Mouse (Mus musculus) intestine, embryonic 15.5 days (tissue): ENCODE data around the gene Apbb2. TPM values are rescaled to one million over a fixed set of nuclear protein-coding genes. Genes with fewer than 3 reads are reported as not detected.
A peak's percentile ranks its signal among the peaks of the same experiment; 100 is the strongest.

ENCODE experiments used
- ATAC-seq: fragments of 200-750 bp; cut with Nextera tagmentation; 2 replicates; pipeline ENCODE4 v1.8.0; 2017; ENCODE audit warnings: moderate TSS enrichment, moderate library complexity
- H3K27ac ChIP-seq: fragments of 300-500 bp; sonication (generic); 2 replicates; pipeline ENCODE4 v1.5.1; 2015; ENCODE audit warnings: mild to moderate bottlenecking, inconsistent platforms
- H3K27me3 ChIP-seq: fragments of 300-500 bp; sonication (generic); replicated peaks from 2 replicates; pipeline ENCODE4 v1.6.1; 2015; ENCODE audit warnings: inconsistent platforms
- H3K36me3 ChIP-seq: fragments of 300-500 bp; sonication (generic); 2 replicates; pipeline ENCODE4 v1.6.1; 2015; ENCODE audit warnings: inconsistent platforms
- H3K4me1 ChIP-seq: fragments of 300-500 bp; sonication (generic); replicated peaks from 2 replicates; pipeline ENCODE4 v1.6.1; 2015; ENCODE audit warnings: inconsistent platforms
- H3K4me2 ChIP-seq: fragments of 300-500 bp; sonication (generic); replicated peaks from 2 replicates; pipeline ENCODE4 v1.6.1; 2015; ENCODE audit warnings: mild to moderate bottlenecking, inconsistent platforms
- H3K4me3 ChIP-seq: fragments of 300-500 bp; sonication (generic); replicated peaks from 2 replicates; pipeline ENCODE4 v1.5.1; 2015; ENCODE audit warnings: inconsistent platforms
- H3K9ac ChIP-seq: fragments of 300-500 bp; sonication (generic); 2 replicates; pipeline ENCODE4 v1.6.1; 2015; ENCODE audit warnings: inconsistent platforms
- H3K9me3 ChIP-seq: fragments of 300-500 bp; sonication (generic); 2 replicates; pipeline ENCODE4 v1.6.1; 2016; ENCODE audit warnings: inconsistent platforms
- WGBS: fragments of 180-500 bp; shearing (Covaris S2); methylation state at CpG from one replicate; pipeline ENCODE4 v1.1.7; 2015; 5-methylcytosine and 5-hydroxymethylcytosine counted together
- polyA plus RNA-seq: library from polyadenylated mRNA; unstranded; fragments of >200 nt; fragmentation: Nextera tagmentation; extraction: Ambion mirVana; gene quantifications from 2 replicates; pipeline ENCODE4 v1.2.1, GENCODE M21; 2015

Apbb2 gene
- polyA plus RNA-seq, 1 experiment from 2014 or later, result 35.4 TPM

DNA sequence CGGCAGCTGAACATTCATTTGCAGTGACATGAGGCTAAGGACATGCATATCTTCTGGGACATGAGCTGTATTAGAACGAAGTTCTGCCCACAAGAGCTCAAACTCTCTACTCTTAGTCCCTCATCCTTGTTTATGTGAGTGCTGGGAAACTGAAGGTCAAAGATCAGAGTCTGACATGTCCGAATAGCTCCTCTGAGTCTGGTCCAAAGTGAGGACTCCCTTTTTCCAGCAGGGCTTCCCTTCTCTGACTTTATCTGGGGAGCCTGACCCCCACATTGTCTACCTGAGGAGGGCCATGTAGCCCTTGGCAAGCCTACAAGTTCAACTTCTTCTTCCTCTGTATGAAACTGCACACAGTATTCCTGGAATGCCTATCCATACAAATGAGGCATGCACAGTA lies 264.7 kb downstream of the Apbb2 start:
- H3K4me1 ChIP-seq, result no peaks in the 10 kb centered on the region
- H3K36me3 ChIP-seq, result no peaks in the 10 kb centered on the region
- ATAC-seq, result no peak
- no peak overlapping the region for H3K4me3 ChIP-seq
- H3K27me3 ChIP-seq, result no peaks in the 10 kb centered on the region
- no peak overlapping the region for H3K4me2 ChIP-seq
- no peak overlapping the region for H3K9ac ChIP-seq
- no peak overlapping the region for H3K27ac ChIP-seq
- H3K9me3 ChIP-seq, result no peaks in the 10 kb centered on the region
- 71% methylated on average over 3 of the region's 3 CpGs for WGBS

DNA sequence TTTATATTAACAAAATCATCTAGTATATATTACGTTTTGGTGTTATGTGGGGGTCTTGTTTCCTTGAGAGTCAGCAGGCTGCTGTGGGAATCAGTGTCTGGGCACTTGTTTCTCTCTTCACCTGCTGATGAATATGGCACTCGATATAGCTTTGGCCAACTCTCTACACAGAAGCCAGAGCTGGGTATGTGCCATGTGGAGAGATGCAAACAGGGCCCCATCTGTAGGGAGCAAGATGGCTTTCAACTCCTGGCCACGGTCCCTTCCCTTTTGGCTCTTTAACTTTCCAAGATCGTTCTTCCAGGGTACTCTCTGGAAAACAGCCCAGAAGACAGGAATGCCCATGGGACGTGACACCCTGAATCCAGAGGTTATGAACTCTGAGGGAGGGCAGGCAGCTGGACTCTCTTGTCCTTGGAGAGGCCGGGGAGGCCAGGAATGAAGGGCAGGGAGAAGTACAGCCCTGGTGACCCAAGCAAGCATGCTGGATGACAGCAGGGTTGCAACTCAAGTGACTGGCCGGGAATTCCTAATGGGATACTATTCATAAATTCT lies 266.7 kb downstream of the Apbb2 start:
- no peak overlapping the region for H3K4me2 ChIP-seq
- ATAC-seq, result no peak
- no peaks in the 10 kb centered on the region for H3K36me3 ChIP-seq
- H3K4me1 ChIP-seq, result no peaks in the 10 kb centered on the region
- H3K9ac ChIP-seq, result no peak overlapping the region
- H3K9me3 ChIP-seq, result no peaks in the 10 kb centered on the region
- 88% methylated on average over 7 of the region's 7 CpGs for WGBS
- no peak overlapping the region for H3K27ac ChIP-seq
- H3K4me3 ChIP-seq, result no peak overlapping the region
- no peaks in the 10 kb centered on the region for H3K27me3 ChIP-seq

- WGBS, result 61% methylated on average over 12 of the region's 12 CpGs
- ATAC-seq, result no peak
- H3K36me3 ChIP-seq, result no peaks in the 10 kb centered on the region
- no peaks in the 10 kb centered on the region for H3K9me3 ChIP-seq
- H3K4me2 ChIP-seq, result no peak overlapping the region
- H3K4me1 ChIP-seq, result no peaks in the 10 kb centered on the region
- H3K27ac ChIP-seq, result no peak overlapping the region
- H3K9ac ChIP-seq, result no peak overlapping the region
- no peaks in the 10 kb centered on the region for H3K27me3 ChIP-seq
- no peak overlapping the region for H3K4me3 ChIP-seq
These were observed 267.5 kb downstream of the Apbb2 start for GRCm38 (mm10) chr5:66351064-66351463.

DNA sequence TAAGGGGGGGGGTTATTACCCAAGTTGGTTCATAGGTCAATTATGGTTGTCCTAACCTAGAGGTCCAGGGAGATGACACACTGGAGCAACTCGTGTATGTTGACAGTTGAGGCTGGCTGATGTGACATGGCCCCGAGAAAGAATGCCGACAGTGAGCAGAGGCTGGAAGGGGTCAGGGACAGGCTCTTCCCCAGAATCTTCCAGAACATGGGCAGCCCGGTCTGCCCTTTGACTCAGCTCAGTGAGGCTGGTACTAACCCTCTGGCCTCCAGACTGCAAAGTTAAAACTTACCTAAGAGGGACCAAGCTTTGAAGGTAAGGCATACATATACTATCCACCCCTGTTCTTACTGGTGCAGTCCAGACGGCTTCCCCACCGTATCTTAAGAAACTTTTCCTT lies 268.0 kb downstream of the Apbb2 start:
- no peaks in the 10 kb centered on the region for H3K27me3 ChIP-seq
- no peak overlapping the region for H3K27ac ChIP-seq
- no peak overlapping the region for H3K9ac ChIP-seq
- H3K4me2 ChIP-seq, result no peak overlapping the region
- no peak for ATAC-seq
- no peaks in the 10 kb centered on the region for H3K9me3 ChIP-seq
- H3K4me3 ChIP-seq, result no peak overlapping the region
- H3K36me3 ChIP-seq, result no peaks in the 10 kb centered on the region
- no peaks in the 10 kb centered on the region for H3K4me1 ChIP-seq
- WGBS, result 77% methylated on average over 6 of the region's 6 CpGs

GRCm38 (mm10) chr5:66348421-66348820 lies 270.2 kb downstream of the Apbb2 start:
- Histone ChIP-seq H3K9ac (no peak overlapping the region), H3K4me3 (no peak overlapping the region), H3K36me3 (no peaks in the 10 kb centered on the region), H3K4me1 (0 out of 2 replicates have a peak, but pooled peaks cover 4% of the 10 kb centered on the region), H3K4me2 (no peak overlapping the region), H3K27ac (no peak overlapping the region), H3K27me3 (no peaks in the 10 kb centered on the region), H3K9me3 (no peaks in the 10 kb centered on the region)
- ATAC-seq, result no peak
- WGBS, result 74% methylated on average over 6 of the region's 6 CpGs

GRCm38 (mm10) chr5:66346756-66347155 lies 271.8 kb downstream of the Apbb2 start:
- H3K9me3 ChIP-seq, result no peaks in the 10 kb centered on the region
- no peak overlapping the region for H3K4me2 ChIP-seq
- no peak overlapping the region for H3K9ac ChIP-seq
- H3K27me3 ChIP-seq, result no peaks in the 10 kb centered on the region
- 81% methylated on average over 6 of the region's 6 CpGs for WGBS
- H3K4me3 ChIP-seq, result no peak overlapping the region
- 0 out of 2 replicates have a peak, but pooled peaks cover 4% of the 10 kb centered on the region for H3K4me1 ChIP-seq
- no peak overlapping the region for H3K27ac ChIP-seq
- H3K36me3 ChIP-seq, result no peaks in the 10 kb centered on the region
- ATAC-seq, result no peak

- no peak for ATAC-seq
- no peaks in the 10 kb centered on the region for H3K36me3 ChIP-seq
- H3K9ac ChIP-seq, result no peak overlapping the region
- no peaks in the 10 kb centered on the region for H3K27me3 ChIP-seq
- 45% methylated on average over 3 of the region's 3 CpGs for WGBS
- 0 out of 2 replicates have a peak, but pooled peaks cover 9% of the 10 kb centered on the region for H3K4me1 ChIP-seq
- H3K4me3 ChIP-seq, result no peak overlapping the region
- H3K4me2 ChIP-seq, result no peak overlapping the region
- H3K27ac ChIP-seq, result no peak overlapping the region
- H3K9me3 ChIP-seq, result no peaks in the 10 kb centered on the region
These were observed 273.4 kb downstream of the Apbb2 start for GRCm38 (mm10) chr5:66345140-66345539.

DNA sequence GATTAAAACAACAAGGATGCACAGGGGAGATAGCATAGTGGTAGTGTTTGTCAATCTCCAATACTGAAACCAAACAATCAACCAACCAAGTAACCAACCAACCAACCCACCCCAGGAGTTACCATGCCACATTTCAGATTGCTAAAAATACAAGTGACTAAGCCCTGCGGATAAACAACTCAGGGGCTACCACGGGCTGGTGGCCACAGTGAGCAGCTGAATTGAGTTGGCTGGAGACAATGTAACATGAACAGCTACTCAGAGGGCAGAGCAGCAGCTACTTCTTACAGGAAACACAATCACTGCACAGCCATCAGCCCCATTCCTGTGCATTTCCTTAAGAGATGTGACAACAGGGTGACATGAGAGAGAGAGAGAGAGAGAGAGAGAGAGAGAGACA lies 274.4 kb downstream of the Apbb2 start:
- 64% methylated on average over 2 of the region's 2 CpGs for WGBS

DNA sequence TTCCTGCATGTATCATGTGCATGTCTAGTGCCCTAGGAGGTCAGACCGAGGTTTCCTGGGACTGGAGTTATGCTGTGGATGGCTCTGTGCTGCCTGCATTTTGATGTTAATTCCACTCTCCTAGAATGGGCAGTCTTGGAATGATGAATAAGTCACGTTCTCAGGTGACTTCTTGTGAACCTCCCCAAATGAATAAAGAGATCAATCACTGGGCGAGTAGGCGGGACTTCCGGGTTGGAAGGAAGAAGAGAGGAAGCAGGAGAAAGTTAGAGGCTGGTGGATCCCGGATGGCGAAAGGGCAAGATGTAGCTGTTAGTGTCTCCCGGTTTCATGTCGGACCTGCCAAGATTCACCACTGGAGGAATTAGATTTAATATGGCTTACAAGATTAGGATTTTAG lies 276.3 kb downstream of the Apbb2 start:
- H3K27ac ChIP-seq, result no peak overlapping the region
- WGBS, result 66% methylated on average over 9 of the region's 9 CpGs
- no peaks in the 10 kb centered on the region for H3K27me3 ChIP-seq
- peaks cover 16% of the 10 kb centered on the region; the same call in 1 of the 2 replicates for H3K4me1 ChIP-seq
- ATAC-seq, result no peak
- no peak overlapping the region for H3K4me2 ChIP-seq
- no peak overlapping the region for H3K4me3 ChIP-seq
- no peaks in the 10 kb centered on the region for H3K36me3 ChIP-seq
- H3K9me3 ChIP-seq, result no peaks in the 10 kb centered on the region
- no peak overlapping the region for H3K9ac ChIP-seq

More for the DNA sequence above, 274.4 kb downstream of the Apbb2 start:
- Histone ChIP-seq H3K4me1 (0 out of 2 replicates have a peak, but pooled peaks cover 9% of the 10 kb centered on the region), H3K4me2 (no peak overlapping the region), H3K9ac (no peak overlapping the region), H3K4me3 (no peak overlapping the region), H3K27me3 (no peaks in the 10 kb centered on the region), H3K27ac (no peak overlapping the region), H3K9me3 (no peaks in the 10 kb centered on the region), H3K36me3 (no peaks in the 10 kb centered on the region)
- ATAC-seq, result no peak

- 44% methylated on average over 10 of the region's 10 CpGs for WGBS
- H3K4me1 ChIP-seq, result peaks cover 20% of the 10 kb centered on the region; the same call in 1 of the 2 replicates
- H3K9me3 ChIP-seq, result no peaks in the 10 kb centered on the region
- no peaks in the 10 kb centered on the region for H3K27me3 ChIP-seq
- H3K36me3 ChIP-seq, result no peaks in the 10 kb centered on the region
- no peak overlapping the region for H3K4me3 ChIP-seq
- peak; percentile 76 for ATAC-seq
- no peak overlapping the region for H3K4me2 ChIP-seq
- H3K9ac ChIP-seq, result no peak overlapping the region
- H3K27ac ChIP-seq, result no peak overlapping the region
These were observed 276.7 kb downstream of the Apbb2 start for GRCm38 (mm10) chr5:66341848-66342247.

GRCm38 (mm10) chr5:66340356-66341102 lies 278.1 kb downstream of the Apbb2 start:
- 0 out of 2 replicates have a peak, but pooled peaks have one; percentile 21 for ATAC-seq
- H3K4me1 ChIP-seq, result peaks cover 20% of the 10 kb centered on the region; the same call in 1 of the 2 replicates
- 50% methylated on average over 17 of the region's 17 CpGs for WGBS

DNA sequence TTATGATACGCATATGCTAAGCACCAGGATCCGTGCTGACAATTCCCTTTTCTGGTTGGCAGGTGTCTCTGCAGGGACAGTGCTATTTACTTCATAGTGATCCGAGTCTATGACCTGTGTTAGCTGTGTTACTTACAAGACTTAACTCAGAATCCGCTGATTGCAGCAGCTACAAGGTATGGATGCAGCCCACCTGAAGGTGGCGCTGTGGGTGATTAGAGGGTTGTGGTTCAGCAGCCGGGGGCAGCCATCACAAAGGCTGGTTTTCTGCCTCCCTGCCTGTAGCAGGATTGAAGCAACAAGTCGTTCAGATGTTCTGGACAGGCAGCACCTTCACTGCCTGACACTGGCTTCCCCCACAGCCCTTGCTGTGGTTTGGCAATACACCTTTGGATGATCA lies 280.0 kb downstream of the Apbb2 start:
- no peak overlapping the region for H3K4me3 ChIP-seq
- WGBS, result 48% methylated on average over 7 of the region's 7 CpGs
- H3K9me3 ChIP-seq, result no peaks in the 10 kb centered on the region
- H3K4me1 ChIP-seq, result peaks cover 16% of the 10 kb centered on the region; the same call in 1 of the 2 replicates
- no peak for ATAC-seq
- H3K27ac ChIP-seq, result no peak overlapping the region
- no peak overlapping the region for H3K9ac ChIP-seq
- no peaks in the 10 kb centered on the region for H3K36me3 ChIP-seq
- H3K27me3 ChIP-seq, result no peaks in the 10 kb centered on the region; the same call in 1 of the 2 replicates
- no peak overlapping the region for H3K4me2 ChIP-seq

More at GRCm38 (mm10) chr5:66340356-66341102, 278.1 kb downstream of the Apbb2 start:
- no peak overlapping the region for H3K27ac ChIP-seq
- no peaks in the 10 kb centered on the region for H3K9me3 ChIP-seq
- H3K9ac ChIP-seq, result no peak overlapping the region
- H3K4me2 ChIP-seq, result no peak overlapping the region
- no peaks in the 10 kb centered on the region; the same call in 1 of the 2 replicates for H3K27me3 ChIP-seq
- H3K36me3 ChIP-seq, result no peaks in the 10 kb centered on the region
- no peak overlapping the region for H3K4me3 ChIP-seq
